Mouse (Mus musculus): ENCODE measurements around the gene Zmiz1.

- TF ChIP-seq USF1 (IDR thresholded peaks at IDR 0.05; ENCODE audit: low read depth) = no peak
- no peak for TF ChIP-seq POLR2A (IDR thresholded peaks at IDR 0.05; ENCODE audit: insufficient read length, low read depth)
- no peak for TF ChIP-seq MYOG (IDR thresholded peaks at IDR 0.05; ENCODE audit: control insufficient read depth in 1 of 3, insufficient read depth in 1 of 3, insufficient read length in 2 of 3, low read depth in 2 of 3)
- TF ChIP-seq CEBPB (IDR thresholded peaks at IDR 0.05; ENCODE audit: insufficient read depth, poor library complexity, severe bottlenecking) = no peak
- no peak for TF ChIP-seq TCF12 (IDR thresholded peaks at IDR 0.05; ENCODE audit: insufficient read depth, poor library complexity, severe bottlenecking)
- no peak for TF ChIP-seq MYOD1 (IDR thresholded peaks at IDR 0.05; ENCODE audit: control insufficient read depth in 1 of 3, insufficient read length in 2 of 3, low read depth in 2 of 3)
- no peak for TF ChIP-seq POLR2AphosphoS2 (IDR thresholded peaks at IDR 0.05; ENCODE audit: insufficient read length, low read depth)
- TF ChIP-seq E2F4 (IDR thresholded peaks at IDR 0.05; ENCODE audit: insufficient read depth) = no peak
- TF ChIP-seq SRF (IDR thresholded peaks at IDR 0.05; ENCODE audit: control insufficient read depth, insufficient read length, low read depth) = no peak
- TF ChIP-seq TCF3 (IDR thresholded peaks at IDR 0.05; ENCODE audit: insufficient read length, low read depth) = no peak
- no peak for TF ChIP-seq MAX (IDR thresholded peaks at IDR 0.05; ENCODE audit: low read depth)
- no peak for TF ChIP-seq REST (IDR thresholded peaks at IDR 0.05; ENCODE audit: insufficient read depth, insufficient read length)
These were observed 18.3 kb downstream of the Zmiz1 start for GRCm38 (mm10) chr14:25477268-25477667.
